Mouse (Mus musculus) heart, postnatal 0 days (tissue): Measurements from ENCODE around the gene Hbb-y. TPM values are rescaled to one million over a fixed set of nuclear protein-coding genes. Genes with fewer than 3 reads are reported as not detected.

ENCODE experiments used
- ATAC-seq: fragments of 200-750 bp; cut with Nextera tagmentation; 2 replicates; pipeline ENCODE4 v1.8.0; 2017; ENCODE audit warnings: low read depth, moderate number of reproducible peaks, moderate library complexity; ENCODE audit not compliant: insufficient read depth
- DNase-seq: peaks from one replicate; pipeline ENCODE4 v3.0.0-alpha.2; 2016; ENCODE audit warnings: low spot score
- H3K27ac ChIP-seq: fragments of 300-500 bp; sonication (generic); 2 replicates; pipeline ENCODE4 v1.5.1; 2014; ENCODE audit warnings: low read depth, mild to moderate bottlenecking
- H3K27me3 ChIP-seq: fragments of 300-500 bp; sonication (generic); 2 replicates; pipeline ENCODE4 v1.6.1; 2014; ENCODE audit warnings: low read length, mixed read lengths; ENCODE audit not compliant: control insufficient read depth, insufficient read depth
- H3K36me3 ChIP-seq: fragments of 300-500 bp; sonication (generic); replicated peaks from 2 replicates; pipeline ENCODE4 v1.6.1; 2014; ENCODE audit warnings: low read length, mixed read lengths; ENCODE audit not compliant: control insufficient read depth, insufficient read depth
- H3K4me1 ChIP-seq: fragments of 300-500 bp; sonication (generic); 2 replicates; pipeline ENCODE4 v1.6.1; 2014; ENCODE audit warnings: antibody characterized with exemption; ENCODE audit not compliant: control insufficient read depth, insufficient read depth
- H3K4me2 ChIP-seq: fragments of 300-500 bp; sonication (generic); 2 replicates; pipeline ENCODE4 v1.6.1; 2014; ENCODE audit warnings: low read depth, mild to moderate bottlenecking, low read length, moderate library complexity
- H3K4me3 ChIP-seq: fragments of 300-500 bp; sonication (generic); 2 replicates; pipeline ENCODE4 v1.5.1; 2014; ENCODE audit warnings: low read depth, low read length
- H3K9ac ChIP-seq: fragments of 300-500 bp; sonication (generic); replicated peaks from 2 replicates; pipeline ENCODE4 v1.6.1; 2014; ENCODE audit warnings: low read depth, low read length, mixed read lengths
- H3K9me3 ChIP-seq: fragments of 300-500 bp; sonication (generic); replicated peaks from 2 replicates; pipeline ENCODE4 v1.6.1; 2016; ENCODE audit warnings: low read length; ENCODE audit not compliant: control insufficient read depth
- CTCF ChIP-seq: IDR thresholded peaks from 2 replicates; pipeline ENCODE4 v1.5.1; 2016; ENCODE audit warnings: antibody characterized with exemption, control low read depth, low read depth
- EP300 ChIP-seq: IDR thresholded peaks from 2 replicates; pipeline ENCODE4 v1.6.1; 2016; ENCODE audit warnings: antibody characterized with exemption, low read depth
- WGBS: fragments of 180-500 bp; shearing (Covaris S2); extraction: QIAGEN DNeasy Blood & Tissue Kit; methylation state at CpG from one replicate; pipeline ENCODE4 v1.1.7; 2014; 5-methylcytosine and 5-hydroxymethylcytosine counted together
- polyA plus RNA-seq: library from polyadenylated mRNA; unstranded; fragments of >200 nt; fragmentation: Nextera tagmentation; extraction: Ambion mirVana; gene quantifications from 2 replicates; pipeline ENCODE4 v1.2.1, GENCODE M21; 2015
- total RNA-seq: library from RNA; depleted of rRNA; stranded (reverse); fragments of >200 nt; gene quantifications from 2 replicates; pipeline ENCODE4 v1.2.3, GENCODE M21; 2014; ENCODE audit warnings: low replicate concordance; rRNA removed

The Hbb-y gene
- total RNA-seq, result 0.80 TPM in 1 of 2 replicates, not detected in the other
- 2.2 and 2.7 TPM in 2 replicates for polyA plus RNA-seq

GRCm38 (mm10) chr7:103853090-103853489, at the start of gene Hbb-y:
Hbb-y (minus strand) TSS chr7:103853216.
- no peak within 1 kb of the TSS for H3K4me3 ChIP-seq
- no peaks in the 10 kb centered on the region for H3K4me1 ChIP-seq
- H3K36me3 ChIP-seq, result no peaks in the 10 kb centered on the region
- H3K4me2 ChIP-seq, result no peak within 1 kb of the TSS
- ATAC-seq (no peak), DNase-seq (no peak)
- WGBS, result 53% methylated on average over 2 of the region's 2 CpGs
- H3K27ac ChIP-seq, result no peak within 1 kb of the TSS
- no peaks in the 10 kb centered on the region for H3K9me3 ChIP-seq
- H3K27me3 ChIP-seq, result no peaks in the 10 kb centered on the region
- H3K9ac ChIP-seq, result no peak within 1 kb of the TSS
- no peak for TF ChIP-seq CTCF
- TF ChIP-seq EP300, result no peak

GRCm38 (mm10) chr7:103894385-103894784, 41.4 kb upstream of the Hbb-y start, which contains the start of gene Olfr64:
Olfr64 (minus strand) TSS chr7:103894485.
- ATAC-seq, result no peak
- TF ChIP-seq CTCF (no peak), EP300 (no peak)
- no peaks in the 10 kb centered on the region for H3K36me3 ChIP-seq

GRCm38 (mm10) chr7:103886152-103886551, 33.1 kb upstream of the Hbb-y start, which contains the start of gene Olfr66:
Olfr66 (minus strand) TSS chr7:103886252.
- DNase-seq, result no peak
- Histone ChIP-seq H3K27me3 (no peaks in the 10 kb centered on the region), H3K4me2 (no peak within 1 kb of the TSS), H3K36me3 (no peaks in the 10 kb centered on the region), H3K9me3 (no peaks in the 10 kb centered on the region), H3K9ac (no peak within 1 kb of the TSS), H3K4me1 (no peaks in the 10 kb centered on the region), H3K4me3 (no peak within 1 kb of the TSS), H3K27ac (no peak within 1 kb of the TSS)
- no peak for ATAC-seq
- TF ChIP-seq CTCF, result no peak
- no peak for TF ChIP-seq EP300

More at GRCm38 (mm10) chr7:103894385-103894784, 41.4 kb upstream of the Hbb-y start, which contains the start of gene Olfr64:
- Histone ChIP-seq H3K9me3 (no peaks in the 10 kb centered on the region), H3K9ac (no peak within 1 kb of the TSS), H3K27ac (no peak within 1 kb of the TSS), H3K4me2 (no peak within 1 kb of the TSS), H3K4me3 (no peak within 1 kb of the TSS), H3K4me1 (no peaks in the 10 kb centered on the region), H3K27me3 (no peaks in the 10 kb centered on the region)
- DNase-seq, result no peak
- WGBS, result 47% methylated on average over 1 of the region's 1 CpGs

GRCm38 (mm10) chr7:103877093-103877492, 24.1 kb upstream of the Hbb-y start:
- TF ChIP-seq EP300, result no peak
- TF ChIP-seq CTCF, result no peak
- H3K27me3 ChIP-seq, result no peaks in the 10 kb centered on the region
- WGBS, result 53% methylated on average over 2 of the region's 2 CpGs
- DNase-seq, result no peak
- no peak overlapping the region for H3K4me2 ChIP-seq
- no peak overlapping the region for H3K9ac ChIP-seq
- no peaks in the 10 kb centered on the region for H3K36me3 ChIP-seq
- no peaks in the 10 kb centered on the region for H3K9me3 ChIP-seq
- H3K27ac ChIP-seq, result no peak overlapping the region
- no peak overlapping the region for H3K4me3 ChIP-seq
- H3K4me1 ChIP-seq, result no peaks in the 10 kb centered on the region
- ATAC-seq, result no peak

- TF ChIP-seq CTCF (no peak), EP300 (no peak)
- no peak overlapping the region for H3K27ac ChIP-seq
- H3K4me1 ChIP-seq, result peaks cover 5% of the 10 kb centered on the region; the same call in 1 of the 2 replicates
- no peak for DNase-seq
- no peak overlapping the region for H3K4me2 ChIP-seq
- H3K4me3 ChIP-seq, result no peak overlapping the region
- no peak overlapping the region for H3K9ac ChIP-seq
- 36% methylated on average over 5 of the region's 5 CpGs for WGBS
- H3K27me3 ChIP-seq, result no peaks in the 10 kb centered on the region
- H3K9me3 ChIP-seq, result no peaks in the 10 kb centered on the region
- ATAC-seq, result no peak
- no peaks in the 10 kb centered on the region for H3K36me3 ChIP-seq
These were observed 21.4 kb upstream of the Hbb-y start for GRCm38 (mm10) chr7:103874451-103874850.

GRCm38 (mm10) chr7:103873064-103873463, 20.0 kb upstream of the Hbb-y start:
- DNase-seq (peak; percentile 12), ATAC-seq (no peak)
- Histone ChIP-seq H3K4me2 (no peak overlapping the region), H3K9me3 (no peaks in the 10 kb centered on the region), H3K27ac (no peak overlapping the region), H3K27me3 (no peaks in the 10 kb centered on the region), H3K4me3 (no peak overlapping the region), H3K9ac (no peak overlapping the region), H3K4me1 (peaks cover 5% of the 10 kb centered on the region; the same call in 1 of the 2 replicates), H3K36me3 (no peaks in the 10 kb centered on the region)
- peak; percentile 57 for TF ChIP-seq CTCF
- no peak for TF ChIP-seq EP300
- 0% methylated on average over 1 of the region's 1 CpGs for WGBS
